Mouse (Mus musculus) liver, adult 2 months (tissue): ENCODE measurements around the gene Kctd8. TPM values are rescaled to one million over a fixed set of nuclear protein-coding genes. Genes with fewer than 3 reads are reported as not detected.

Source experiments
- DNase-seq: peaks from one replicate; pipeline ENCODE4 v3.0.0-alpha.2; 2011; ENCODE audit warnings: low read depth, low spot score; ENCODE audit errors: extremely low read depth
- H3K27ac ChIP-seq: fragments of 200-500 bp; replicated peaks from 2 replicates; pipeline ENCODE4 v1.5.1; 2012; ENCODE audit warnings: low read depth, mild to moderate bottlenecking, control low read depth, inconsistent platforms, low read length; ENCODE audit not compliant: insufficient read depth
- H3K27me3 ChIP-seq: fragments of 200-500 bp; 2 replicates; pipeline ENCODE4 v1.6.1; 2012; ENCODE audit warnings: mild to moderate bottlenecking, moderate library complexity, low read length, inconsistent platforms; ENCODE audit not compliant: control insufficient read depth, insufficient read depth
- H3K36me3 ChIP-seq: fragments of 200-500 bp; 2 replicates; pipeline ENCODE4 v1.6.1; 2012; ENCODE audit warnings: low read length, inconsistent platforms; ENCODE audit not compliant: control insufficient read depth, insufficient read depth
- H3K4me1 ChIP-seq: fragments of 200-500 bp; 2 replicates; pipeline ENCODE4 v1.6.1; 2011; ENCODE audit warnings: low read length; ENCODE audit not compliant: control insufficient read depth, insufficient read depth
- H3K4me3 ChIP-seq: fragments of 200-500 bp; 2 replicates; pipeline ENCODE4 v1.5.1; 2011; ENCODE audit warnings: low read depth, mild to moderate bottlenecking, control low read depth, low read length, moderate library complexity; ENCODE audit not compliant: insufficient read depth
- H3K79me2 ChIP-seq: fragments of 200-500 bp; 2 replicates; pipeline ENCODE4 v1.6.1; 2012; ENCODE audit warnings: inconsistent platforms, mild to moderate bottlenecking, low read length, moderate library complexity; ENCODE audit not compliant: control insufficient read depth, insufficient read depth
- H3K9ac ChIP-seq: fragments of 200-500 bp; 2 replicates; pipeline ENCODE4 v1.6.1; 2012; ENCODE audit warnings: low read depth, mild to moderate bottlenecking, control low read depth, inconsistent platforms, low read length
- CTCF ChIP-seq: fragments of 200-500 bp; IDR thresholded peaks from 2 replicates; pipeline ENCODE4 v1.5.1; 2011; ENCODE audit warnings: low read depth, low read length, control low read depth
- POLR2A ChIP-seq: fragments of 200-500 bp; IDR thresholded peaks from 2 replicates; pipeline ENCODE4 v1.6.1; 2011; ENCODE audit warnings: low read length, control low read depth; ENCODE audit not compliant: insufficient read depth; ENCODE audit errors: extremely low read depth
- WGBS: fragments of 180-500 bp; shearing (Covaris S2); methylation state at CpG from one replicate; pipeline ENCODE4 v1.1.7; 2018; 5-methylcytosine and 5-hydroxymethylcytosine counted together
- polyA plus RNA-seq: library from polyadenylated mRNA; depleted of rRNA; stranded (reverse); fragments of >200 nt; gene quantifications from 2 replicates; pipeline ENCODE4 v1.2.3, GENCODE M21; 2012
- total RNA-seq: library from RNA; depleted of rRNA; stranded (reverse); fragments of >200 nt; gene quantifications from 2 replicates; pipeline ENCODE4 v1.2.3, GENCODE M21; 2014

The Kctd8 gene
- total and polyA plus RNA-seq, 2 experiments = not detected

GRCm38 (mm10) chr5:69222608-69223007, 118.9 kb downstream of the Kctd8 start:
- WGBS = 61% methylated on average over 1 of the region's 1 CpGs

GRCm38 (mm10) chr5:69215216-69215615, 126.3 kb downstream of the Kctd8 start:
- Histone ChIP-seq H3K9ac (no peak overlapping the region), H3K79me2 (no peaks in the 10 kb centered on the region), H3K27me3 (no peaks in the 10 kb centered on the region), H3K4me3 (no peak overlapping the region), H3K27ac (no peak overlapping the region), H3K36me3 (no peaks in the 10 kb centered on the region), H3K4me1 (no peaks in the 10 kb centered on the region)
- TF ChIP-seq POLR2A (no peak), CTCF (no peak)
- WGBS = 68% methylated on average over 3 of the region's 3 CpGs
- no peak for DNase-seq

More at GRCm38 (mm10) chr5:69222608-69223007, 118.9 kb downstream of the Kctd8 start:
- Histone ChIP-seq H3K27ac (no peak overlapping the region), H3K4me1 (no peaks in the 10 kb centered on the region), H3K36me3 (no peaks in the 10 kb centered on the region), H3K9ac (no peak overlapping the region), H3K27me3 (no peaks in the 10 kb centered on the region), H3K4me3 (no peak overlapping the region), H3K79me2 (no peaks in the 10 kb centered on the region)
- no peak for TF ChIP-seq CTCF
- no peak for TF ChIP-seq POLR2A
- no peak for DNase-seq

GRCm38 (mm10) chr5:69209401-69209800, 132.1 kb downstream of the Kctd8 start:
- Histone ChIP-seq H3K27me3 (no peaks in the 10 kb centered on the region), H3K79me2 (no peaks in the 10 kb centered on the region), H3K4me3 (no peak overlapping the region), H3K9ac (no peak overlapping the region), H3K4me1 (no peaks in the 10 kb centered on the region), H3K27ac (no peak overlapping the region), H3K36me3 (no peaks in the 10 kb centered on the region)
- TF ChIP-seq CTCF (no peak), POLR2A (no peak)
- no peak for DNase-seq

GRCm38 (mm10) chr5:69207713-69208112, 133.8 kb downstream of the Kctd8 start:
- H3K79me2 ChIP-seq = no peaks in the 10 kb centered on the region
- H3K9ac ChIP-seq = no peak overlapping the region
- 61% methylated on average over 2 of the region's 2 CpGs for WGBS
- H3K36me3 ChIP-seq = no peaks in the 10 kb centered on the region
- DNase-seq = no peak
- TF ChIP-seq CTCF (no peak), POLR2A (no peak)
- H3K4me3 ChIP-seq = no peak overlapping the region
- H3K27ac ChIP-seq = no peak overlapping the region
- H3K27me3 ChIP-seq = no peaks in the 10 kb centered on the region
- no peaks in the 10 kb centered on the region for H3K4me1 ChIP-seq

- no peak for TF ChIP-seq CTCF
- no peak for TF ChIP-seq POLR2A
- no peak overlapping the region for H3K27ac ChIP-seq
- H3K79me2 ChIP-seq = no peaks in the 10 kb centered on the region
- DNase-seq = no peak
- no peak overlapping the region for H3K9ac ChIP-seq
- 87% methylated on average over 4 of the region's 4 CpGs for WGBS
- H3K4me3 ChIP-seq = no peak overlapping the region
- H3K27me3 ChIP-seq = no peaks in the 10 kb centered on the region
- H3K4me1 ChIP-seq = no peaks in the 10 kb centered on the region
- no peaks in the 10 kb centered on the region for H3K36me3 ChIP-seq
Measured at GRCm38 (mm10) chr5:69159897-69160509, 181.5 kb downstream of the Kctd8 start.

- WGBS = 66% methylated on average over 3 of the region's 3 CpGs
- no peak for DNase-seq
- Histone ChIP-seq H3K4me3 (no peak overlapping the region), H3K9ac (no peak overlapping the region), H3K36me3 (no peaks in the 10 kb centered on the region), H3K79me2 (no peaks in the 10 kb centered on the region), H3K4me1 (no peaks in the 10 kb centered on the region), H3K27ac (no peak overlapping the region), H3K27me3 (no peaks in the 10 kb centered on the region)
- TF ChIP-seq POLR2A (no peak), CTCF (no peak)
Measured at GRCm38 (mm10) chr5:69156489-69156888, 185.0 kb downstream of the Kctd8 start.
